Mouse (Mus musculus): ENCODE results near the gene Aacs. TPM values are rescaled to one million over a fixed set of nuclear protein-coding genes. Genes with fewer than 3 reads are reported as not detected.
"Not testable (repeated sequence)": the region's sequence is repeated elsewhere in the genome, so short reads cannot be mapped to it uniquely, and the experiment has no call there.

Aacs gene
- polyA plus RNA-seq (2016; fragmentation: Nextera tagmentation; extraction: Ambion mirVana) = 62.2 and 64.4 TPM in 2 replicates

DNA sequence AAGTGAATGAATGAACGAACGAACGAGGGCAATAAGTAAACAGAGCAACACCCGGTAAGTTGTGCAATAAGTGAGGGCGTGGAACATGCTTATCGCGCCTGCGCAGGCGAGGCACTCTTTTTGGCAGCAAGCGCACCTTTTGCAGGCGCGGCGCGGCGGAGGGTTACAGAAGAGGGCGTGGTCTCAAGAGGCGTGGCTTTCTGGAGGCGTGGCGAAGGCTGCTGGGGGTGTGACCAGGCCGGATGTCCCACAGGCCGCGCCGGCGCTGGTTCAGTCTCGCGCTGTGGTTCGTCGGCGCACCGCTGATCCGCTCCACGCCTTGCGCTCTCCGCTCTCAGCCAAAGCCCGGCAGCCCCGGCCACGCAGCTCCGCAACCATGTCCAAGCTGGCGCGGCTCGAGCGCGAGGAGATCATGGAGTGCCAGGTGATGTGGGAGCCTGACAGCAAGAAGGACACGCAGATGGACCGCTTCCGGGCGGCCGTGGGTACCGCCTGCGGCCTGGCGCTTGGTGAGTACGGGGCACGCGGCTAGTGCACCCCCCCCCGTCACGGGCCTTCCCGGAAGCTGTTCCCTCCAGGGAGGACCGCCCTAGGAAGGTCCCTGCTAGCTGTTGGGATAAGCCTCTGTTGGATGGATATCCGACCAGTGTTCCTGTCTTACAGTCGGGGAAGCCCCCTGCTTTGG is at the start of gene Aacs:
TSS of gene Aacs (plus strand) at position 214 of the 685 bp plus-strand sequence.
- WGBS = under 1% methylated on average over 60 of the region's 60 CpGs
- H3K9me3 ChIP-seq (replicated peaks) = no peaks in the 10 kb centered on the region

DNA sequence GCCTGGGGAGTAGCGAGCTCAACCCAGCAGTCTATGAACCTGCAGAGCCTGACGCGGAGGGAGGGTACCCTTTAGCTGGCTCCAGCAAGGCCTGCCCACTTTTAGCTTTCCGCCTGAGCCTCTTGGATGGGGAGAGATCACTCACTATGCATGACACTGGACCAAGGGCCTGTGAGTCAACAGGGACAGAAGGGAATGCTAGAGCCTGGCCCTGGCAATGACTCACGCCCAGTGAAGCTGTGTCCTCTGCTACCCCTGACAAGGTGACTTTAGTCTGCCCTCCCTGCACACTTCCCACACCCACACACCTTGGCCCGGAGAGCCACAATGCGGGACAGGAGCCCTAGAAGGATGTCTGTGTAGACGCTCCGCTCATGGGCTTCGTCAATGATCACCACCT is 49.3 kb upstream of the Aacs start:
- no peak overlapping the region for H3K4me3 ChIP-seq
- H3K27me3 ChIP-seq = no peaks in the 10 kb centered on the region
- no peak overlapping the region for H3K27ac ChIP-seq
- H3K4me2 ChIP-seq (replicated peaks) = no peak overlapping the region
- no peaks in the 10 kb centered on the region for H3K4me1 ChIP-seq
- peaks cover 100% of the 10 kb centered on the region for H3K36me3 ChIP-seq
- ATAC-seq (ENCODE audit: low FRiP score) = no peak
- H3K9ac ChIP-seq = no peak overlapping the region
- no peaks in the 10 kb centered on the region for H3K9me3 ChIP-seq (replicated peaks)
- 93% methylated on average over 10 of the region's 10 CpGs for WGBS

More for the DNA sequence above, at the start of gene Aacs:
- ATAC-seq (ENCODE audit: low FRiP score) = peak; percentile 91
- no peaks in the 10 kb centered on the region for H3K36me3 ChIP-seq
- H3K4me3 ChIP-seq = peak within 1 kb of the TSS; percentile 85
- H3K27me3 ChIP-seq = no peaks in the 10 kb centered on the region
- H3K4me2 ChIP-seq (replicated peaks) = peak within 1 kb of the TSS; percentile 87
- H3K9ac ChIP-seq = peak within 1 kb of the TSS; percentile 84
- H3K27ac ChIP-seq = peak within 1 kb of the TSS; percentile 84
- peaks cover 39% of the 10 kb centered on the region for H3K4me1 ChIP-seq

DNA sequence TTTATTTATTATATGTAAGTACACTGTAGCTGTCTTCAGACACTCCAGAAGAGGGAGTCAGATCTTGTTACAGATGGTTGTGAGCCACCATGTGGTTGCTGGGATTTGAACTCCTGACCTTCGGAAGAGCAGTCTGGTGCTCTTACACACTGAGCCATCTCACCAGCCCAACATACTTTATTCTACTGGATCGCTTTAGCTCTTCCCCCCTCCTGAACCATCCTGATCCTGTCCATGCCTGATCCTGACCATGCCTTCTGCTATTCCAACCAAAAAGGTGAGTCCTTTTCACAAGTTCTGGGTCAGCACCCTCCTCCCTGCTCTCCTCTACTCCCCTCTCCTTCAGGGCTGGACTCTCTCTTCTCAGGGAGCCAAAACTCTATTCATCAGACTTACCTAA is 43.3 kb upstream of the Aacs start:
- not testable (repeated sequence) for H3K9me3 ChIP-seq (replicated peaks); H3K4me2 ChIP-seq (replicated peaks); H3K9ac ChIP-seq; H3K27me3 ChIP-seq; H3K27ac ChIP-seq; ATAC-seq (ENCODE audit: low FRiP score); H3K4me3 ChIP-seq
- Histone ChIP-seq H3K36me3 (peaks cover 46% of the 10 kb centered on the region), H3K4me1 (peaks cover 12% of the 10 kb centered on the region)
- 94% methylated on average over 2 of the region's 2 CpGs for WGBS

DNA sequence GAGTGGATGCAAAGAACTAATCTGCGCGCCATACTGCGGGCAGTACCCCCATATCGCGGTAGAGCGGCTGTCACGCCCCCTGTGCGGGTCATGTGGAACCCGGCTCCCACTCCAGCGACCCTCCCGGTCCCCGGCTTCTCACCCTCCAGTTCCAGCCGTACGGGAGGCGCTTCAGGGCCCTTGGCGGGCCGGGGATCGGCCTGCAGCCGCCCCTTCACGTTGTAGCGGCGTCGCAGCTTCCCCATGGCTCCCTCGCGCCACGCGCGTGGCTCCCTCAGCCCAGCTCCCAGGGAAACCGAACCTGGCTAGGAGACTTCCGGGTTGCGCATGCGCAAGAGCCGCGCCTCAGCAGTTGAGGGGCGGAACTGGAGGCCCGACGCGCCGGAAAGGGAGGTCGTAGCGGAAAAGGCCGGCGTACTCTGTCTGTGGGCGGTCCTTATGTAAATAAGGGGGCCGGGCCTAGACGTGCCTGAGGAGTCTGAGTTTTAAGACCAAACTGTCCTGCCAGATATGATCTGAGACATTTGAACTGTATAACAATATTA is 41.7 kb upstream of the Aacs start, which contains the start of gene Dhx37:
TSS of gene Dhx37 (minus strand) at position 329 of the 545 bp plus-strand sequence.
- Histone ChIP-seq H3K27ac (peak within 1 kb of the TSS; percentile 35; the same call in 1 of the 2 replicates), H3K36me3 (peaks cover 30% of the 10 kb centered on the region), H3K4me3 (peak within 1 kb of the TSS; percentile 69), H3K9ac (peak within 1 kb of the TSS; percentile 80), H3K9me3 (replicated peaks) (no peaks in the 10 kb centered on the region), H3K4me1 (peaks cover 12% of the 10 kb centered on the region), H3K27me3 (no peaks in the 10 kb centered on the region), H3K4me2 (replicated peaks) (peak within 1 kb of the TSS; percentile 70)
- under 1% methylated on average over 46 of the region's 46 CpGs for WGBS
- ATAC-seq (ENCODE audit: low FRiP score) = peak; percentile 95

DNA sequence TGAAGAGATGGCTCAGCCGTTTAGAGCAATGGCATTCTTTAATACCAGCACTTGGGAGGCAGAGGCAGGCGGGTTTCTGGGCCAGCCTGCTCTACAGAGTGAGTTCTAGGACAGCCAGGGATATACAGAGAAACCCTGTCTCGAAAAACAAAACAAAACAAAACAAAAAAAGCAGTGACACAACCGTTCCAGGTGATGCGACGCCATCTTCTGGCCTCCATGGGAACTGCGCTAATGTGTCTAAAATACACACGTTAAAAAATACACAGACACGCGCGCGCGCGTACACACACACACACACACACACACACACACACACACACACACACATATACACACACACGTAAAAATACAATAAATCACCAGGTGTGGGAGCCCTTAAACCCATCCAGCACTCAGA is 41.3 kb upstream of the Aacs start:
- not testable (repeated sequence) for H3K9ac ChIP-seq; H3K27ac ChIP-seq; H3K9me3 ChIP-seq (replicated peaks); H3K27me3 ChIP-seq; ATAC-seq (ENCODE audit: low FRiP score)
- H3K4me2 ChIP-seq (replicated peaks) = peak overlapping the region; percentile 70
- peaks cover 25% of the 10 kb centered on the region for H3K36me3 ChIP-seq
- 56% methylated on average over 15 of the region's 15 CpGs for WGBS
- peak overlapping the region; percentile 69 for H3K4me3 ChIP-seq
- H3K4me1 ChIP-seq = peaks cover 12% of the 10 kb centered on the region

DNA sequence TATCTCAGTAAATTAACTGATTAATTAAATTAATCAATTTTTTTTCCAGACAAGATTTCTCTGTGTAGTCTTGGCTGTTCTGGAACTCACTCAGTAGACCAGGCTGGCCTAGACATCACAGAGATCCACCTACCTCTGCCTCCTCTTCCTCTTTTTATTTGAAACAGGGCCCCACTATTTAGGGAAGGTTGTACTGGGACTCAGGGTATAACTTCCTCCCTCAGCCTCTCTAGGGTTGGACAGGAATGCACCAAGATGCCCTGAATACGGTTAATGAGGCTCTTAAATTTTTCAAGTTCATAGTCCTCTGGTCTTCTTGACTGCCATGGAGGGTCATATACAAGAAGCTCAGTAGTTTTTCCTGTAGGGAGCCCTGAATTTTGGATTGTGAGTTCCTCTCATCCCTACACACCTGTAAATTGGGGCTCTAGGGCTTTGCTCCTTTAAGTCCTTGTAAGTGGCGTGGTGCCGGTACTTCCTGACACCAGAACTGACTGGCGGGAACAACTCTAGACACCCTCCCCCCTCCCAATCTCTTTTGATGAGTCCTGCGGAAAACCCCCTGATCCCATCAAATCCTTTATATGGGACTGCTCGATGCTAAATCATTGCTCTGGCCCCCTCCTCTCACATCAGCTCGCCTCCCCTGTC is 34.9 kb upstream of the Aacs start:
- peak overlapping the region; percentile 86 for H3K27ac ChIP-seq

DNA sequence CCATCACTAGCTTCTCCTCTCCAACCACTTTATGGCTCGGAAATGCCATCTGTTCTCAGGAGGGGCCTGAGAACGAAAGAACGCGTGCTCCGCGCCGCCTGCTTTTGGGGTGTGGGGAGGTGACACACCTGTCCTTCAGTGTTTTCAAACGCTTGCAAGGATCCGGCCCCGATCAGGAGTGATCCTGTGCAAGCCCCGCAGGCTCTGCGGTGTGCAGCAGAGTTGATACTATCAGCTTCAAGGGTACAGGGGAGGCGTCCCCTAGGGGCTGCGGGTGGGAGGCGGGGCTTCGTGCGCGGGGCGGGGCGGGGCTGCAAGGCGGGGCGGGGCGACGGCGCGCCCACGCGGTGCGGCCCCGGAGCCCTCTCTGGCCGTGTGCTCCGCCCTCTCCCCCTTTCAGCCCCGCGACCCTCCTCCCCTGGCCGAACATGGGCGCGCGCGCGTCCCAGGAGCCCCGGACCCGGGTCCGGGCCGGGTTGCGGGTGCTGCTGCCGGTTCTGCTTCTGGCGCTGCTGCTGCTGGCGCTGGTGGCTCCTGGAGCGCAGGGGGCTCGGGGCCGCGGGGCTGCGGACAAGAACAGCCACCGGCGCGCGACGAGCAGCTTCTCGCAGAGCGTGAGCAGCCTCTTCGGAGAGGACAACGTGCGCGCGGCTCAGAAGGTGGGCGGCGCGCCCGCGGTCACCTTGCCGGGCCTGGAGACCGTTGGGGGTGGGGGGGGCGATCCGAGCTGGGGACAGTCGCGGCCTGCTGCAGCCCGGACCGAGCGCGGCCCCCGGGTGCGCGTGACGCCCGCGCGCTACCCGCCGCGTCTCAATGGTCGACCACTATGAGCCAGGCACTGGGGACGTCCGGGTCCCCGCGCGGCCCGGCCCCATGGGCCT is 34.1 kb upstream of the Aacs start, which contains the start of gene Bri3bp:
TSS of gene Bri3bp (plus strand) at position 335 of the 881 bp plus-strand sequence.
- Histone ChIP-seq H3K4me1 (peaks cover 13% of the 10 kb centered on the region), H3K36me3 (no peaks in the 10 kb centered on the region), H3K4me3 (peak within 1 kb of the TSS; percentile 94), H3K27me3 (no peaks in the 10 kb centered on the region), H3K9ac (peak within 1 kb of the TSS; percentile 88), H3K4me2 (replicated peaks) (peak within 1 kb of the TSS; percentile 67), H3K27ac (peak within 1 kb of the TSS; percentile 86), H3K9me3 (replicated peaks) (no peaks in the 10 kb centered on the region)
- peak; percentile 93 for ATAC-seq (ENCODE audit: low FRiP score)
- under 1% methylated on average over 78 of the region's 97 CpGs for WGBS

More for the DNA sequence above, 34.9 kb upstream of the Aacs start:
- Histone ChIP-seq H3K4me3 (peak overlapping the region; percentile 94), H3K9me3 (replicated peaks) (no peaks in the 10 kb centered on the region), H3K9ac (peak overlapping the region; percentile 88), H3K36me3 (no peaks in the 10 kb centered on the region), H3K4me2 (replicated peaks) (peak overlapping the region; percentile 67), H3K27me3 (no peaks in the 10 kb centered on the region), H3K4me1 (peaks cover 10% of the 10 kb centered on the region)
- no peak; the same call in 1 of the 2 replicates for ATAC-seq (ENCODE audit: low FRiP score)
- WGBS = 3% methylated on average over 7 of the region's 7 CpGs

DNA sequence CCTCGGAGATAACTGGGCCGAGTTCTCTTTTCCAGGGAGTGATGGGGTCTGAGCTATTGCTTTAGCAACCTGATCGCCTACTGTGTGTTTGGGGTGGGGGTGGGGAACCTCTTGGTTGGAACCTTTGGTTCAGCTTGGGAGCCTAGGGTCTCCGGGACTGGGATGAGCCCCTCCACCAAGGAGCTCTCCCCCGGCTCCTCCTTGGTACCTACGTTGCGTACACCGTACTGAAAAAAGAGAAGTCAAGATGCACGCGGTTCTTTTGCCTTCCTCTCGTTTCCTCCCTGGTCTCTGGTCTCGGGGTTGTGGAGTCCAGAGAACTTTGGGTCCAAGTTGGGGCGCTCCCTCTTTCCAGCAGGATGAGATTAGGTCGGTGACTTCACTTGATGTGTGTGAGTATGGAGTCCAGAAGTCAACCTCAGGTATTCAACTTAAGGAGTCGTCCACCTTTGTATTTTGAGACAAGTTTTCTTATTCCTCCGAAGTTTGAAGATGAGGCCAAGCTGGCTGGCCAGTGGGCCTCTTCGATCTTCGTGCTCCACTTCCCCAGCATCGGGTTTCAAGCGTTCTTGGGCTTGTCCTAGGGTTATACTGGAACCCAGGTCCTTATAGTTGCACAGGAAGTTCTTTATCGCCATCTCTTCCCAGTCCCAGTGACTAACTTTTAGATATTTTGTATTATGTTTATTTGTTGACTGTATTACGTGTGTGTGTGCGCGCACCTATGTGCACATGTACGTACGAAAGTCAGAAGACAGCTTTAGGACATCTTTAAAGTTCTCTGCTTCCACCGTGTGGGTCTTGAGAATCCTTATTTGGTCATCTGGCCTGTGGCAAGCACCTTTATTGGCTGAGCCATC is 33.2 kb upstream of the Aacs start:
- peak; percentile 29 for ATAC-seq (ENCODE audit: low FRiP score)
- 23% methylated on average over 27 of the region's 27 CpGs for WGBS
- H3K36me3 ChIP-seq = no peaks in the 10 kb centered on the region
- no peaks in the 10 kb centered on the region for H3K9me3 ChIP-seq (replicated peaks)
- H3K4me2 ChIP-seq (replicated peaks) = peak overlapping the region; percentile 67
- peak overlapping the region; percentile 88 for H3K9ac ChIP-seq
- peak overlapping the region; percentile 86 for H3K27ac ChIP-seq
- peak overlapping the region; percentile 94 for H3K4me3 ChIP-seq
- no peaks in the 10 kb centered on the region for H3K27me3 ChIP-seq
- H3K4me1 ChIP-seq = peaks cover 13% of the 10 kb centered on the region

DNA sequence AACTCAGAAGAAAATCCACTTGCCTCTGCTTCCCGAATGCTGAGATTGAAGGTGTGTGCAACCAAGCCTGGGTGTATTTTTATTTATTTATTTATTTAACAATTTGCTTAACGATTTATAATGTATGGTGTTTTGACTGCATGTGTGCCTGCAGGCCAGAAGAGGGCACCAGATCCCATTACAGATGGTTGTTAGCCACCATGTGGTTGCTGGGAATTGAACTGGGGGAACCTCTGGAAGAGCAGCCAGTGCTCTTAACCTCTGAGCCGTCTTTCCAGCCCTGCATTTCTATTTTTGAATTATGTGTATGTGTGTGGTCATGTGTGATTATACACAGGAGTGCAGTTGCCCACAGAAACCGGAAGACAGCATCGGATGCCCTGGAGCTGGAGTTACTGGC is 32.3 kb upstream of the Aacs start:
- no peak overlapping the region for H3K9ac ChIP-seq
- H3K4me1 ChIP-seq = peaks cover 13% of the 10 kb centered on the region
- H3K27me3 ChIP-seq = no peaks in the 10 kb centered on the region
- no peak overlapping the region for H3K27ac ChIP-seq
- H3K36me3 ChIP-seq = 0 out of 2 replicates have a peak, but pooled peaks cover 2% of the 10 kb centered on the region
- no peak for ATAC-seq (ENCODE audit: low FRiP score)
- WGBS = 90% methylated on average over 5 of the region's 5 CpGs
- no peak overlapping the region for H3K4me3 ChIP-seq
- no peak overlapping the region for H3K4me2 ChIP-seq (replicated peaks)
- H3K9me3 ChIP-seq (replicated peaks) = no peaks in the 10 kb centered on the region

DNA sequence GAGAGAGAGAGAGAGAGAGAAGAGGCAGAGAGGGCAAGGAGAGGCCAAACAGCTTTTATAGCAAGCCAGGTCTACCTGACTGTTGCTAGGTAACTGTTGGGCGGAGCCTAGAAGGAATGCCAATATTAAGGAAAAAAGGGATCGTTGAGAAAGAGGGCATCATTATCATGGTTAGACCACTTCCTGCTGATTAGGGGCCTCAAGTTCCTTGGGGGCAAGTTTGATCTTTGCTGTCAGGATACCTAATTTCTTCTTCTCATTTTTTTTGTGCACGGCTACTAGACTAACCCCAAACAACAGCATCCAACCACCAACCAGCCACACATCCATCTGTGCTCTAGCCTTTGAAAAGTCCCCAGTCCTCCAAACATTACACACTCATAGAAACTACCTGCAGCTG is 31.7 kb upstream of the Aacs start:
- Histone ChIP-seq H3K27me3 (no peaks in the 10 kb centered on the region), H3K4me1 (peaks cover 13% of the 10 kb centered on the region), H3K36me3 (0 out of 2 replicates have a peak, but pooled peaks cover 2% of the 10 kb centered on the region), H3K4me3 (no peak overlapping the region), H3K27ac (no peak overlapping the region), H3K9me3 (replicated peaks) (no peaks in the 10 kb centered on the region), H3K4me2 (replicated peaks) (no peak overlapping the region), H3K9ac (no peak overlapping the region)
- ATAC-seq (ENCODE audit: low FRiP score) = no peak
- 92% methylated on average over 3 of the region's 3 CpGs for WGBS

DNA sequence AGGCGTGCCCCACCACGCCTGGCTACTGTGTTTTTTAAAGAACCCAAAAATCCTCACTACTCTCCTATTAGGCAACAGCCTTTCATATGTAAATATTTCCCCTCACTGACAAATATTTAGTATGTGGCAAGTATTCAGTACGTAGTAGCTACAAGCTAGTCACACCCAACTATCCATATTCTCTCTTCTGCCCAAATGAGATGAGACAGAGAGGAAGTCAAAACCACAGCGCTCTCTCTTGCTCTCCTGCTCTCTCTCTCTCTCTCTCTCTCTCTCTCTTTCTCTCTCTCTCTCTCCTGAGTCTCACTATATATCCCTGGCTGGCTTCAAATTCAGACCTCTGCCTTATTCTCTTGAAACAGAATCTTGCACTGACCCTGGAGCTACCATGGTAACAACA is 31.1 kb upstream of the Aacs start:
- Histone ChIP-seq H3K4me3 (no peak overlapping the region), H3K4me1 (peaks cover 13% of the 10 kb centered on the region), H3K36me3 (0 out of 2 replicates have a peak, but pooled peaks cover 2% of the 10 kb centered on the region), H3K9ac (no peak overlapping the region), H3K4me2 (replicated peaks) (no peak overlapping the region), H3K27me3 (no peaks in the 10 kb centered on the region), H3K27ac (no peak overlapping the region), H3K9me3 (replicated peaks) (no peaks in the 10 kb centered on the region)
- ATAC-seq (ENCODE audit: low FRiP score) = no peak
- WGBS = 92% methylated on average over 4 of the region's 4 CpGs
